Mouse (Mus musculus) MEL (cell line): ENCODE results near the gene Lsamp. TPM values are rescaled to one million over a fixed set of nuclear protein-coding genes. Genes with fewer than 3 reads are reported as not detected.

Experiments used
- DNase-seq: peaks from one replicate; pipeline ENCODE4 v3.0.0; 2011; ENCODE audit warnings: low read depth, low spot score
- H3K27ac ChIP-seq: 2 replicates; pipeline ENCODE4 v1.5.1; 2012; ENCODE audit warnings: low read depth, mild to moderate bottlenecking, control low read depth, low read length, moderate library complexity; ENCODE audit not compliant: control insufficient read depth
- H3K27me3 ChIP-seq, 2 experiments: fragments of 150-350 bp in 1 of 2; sonication (generic) in 1 of 2; 2 replicates each; pipeline ENCODE4 v1.6.1; 2012; ENCODE audit warnings: low read length in 2 of 2, mild to moderate bottlenecking in 2 of 2, improper control_type of control experiment in 1 of 2, moderate library complexity in 1 of 2; ENCODE audit not compliant: insufficient read depth in 2 of 2, control insufficient read depth in 1 of 2
- H3K36me3 ChIP-seq, 2 experiments: 2 replicates each; pipeline ENCODE4 v1.6.1; 2012 to 2014; ENCODE audit warnings: low read length in 2 of 2, improper control_type of control experiment in 1 of 2, inconsistent platforms in 1 of 2, mild to moderate bottlenecking in 1 of 2; ENCODE audit not compliant: insufficient read depth in 2 of 2, control insufficient read depth in 1 of 2
- H3K4me1 ChIP-seq, 2 experiments: fragments of 150-350 bp in 1 of 2; sonication (generic) in 1 of 2; 2 replicates each; pipeline ENCODE4 v1.6.1; 2012; ENCODE audit warnings: low read length in 2 of 2, improper control_type of control experiment in 1 of 2, mild to moderate bottlenecking in 1 of 2; ENCODE audit not compliant: insufficient read depth in 2 of 2, control insufficient read depth in 1 of 2
- H3K4me3 ChIP-seq, 2 experiments: fragments of 150-350 bp in 1 of 2; sonication (generic) in 1 of 2; 2 replicates each; pipeline ENCODE4 v1.5.1; 2012; ENCODE audit warnings: low read depth in 2 of 2, low read length in 2 of 2, mild to moderate bottlenecking in 2 of 2, moderate library complexity in 2 of 2, control low read depth in 1 of 2, improper control_type of control experiment in 1 of 2; ENCODE audit not compliant: control insufficient read depth in 1 of 2, insufficient read depth in 1 of 2
- H3K79me2 ChIP-seq: 2 replicates; pipeline ENCODE4 v1.6.1; 2012; ENCODE audit warnings: mild to moderate bottlenecking, low read length, moderate library complexity; ENCODE audit not compliant: control insufficient read depth, poor library complexity, insufficient read depth
- H3K9ac ChIP-seq: 2 replicates; pipeline ENCODE4 v1.6.1; 2012; ENCODE audit warnings: low read depth, mild to moderate bottlenecking, control low read depth, low read length, moderate library complexity; ENCODE audit not compliant: control insufficient read depth, poor library complexity, severe bottlenecking
- H3K9me3 ChIP-seq: fragments of 150-350 bp; sonication (generic); replicated peaks from 2 replicates; pipeline ENCODE4 v1.6.1; 2012; ENCODE audit warnings: mild to moderate bottlenecking, low read length, improper control_type of control experiment, moderate library complexity; ENCODE audit not compliant: insufficient read depth
- BHLHE40 ChIP-seq: IDR thresholded peaks from 2 replicates; pipeline ENCODE4 v1.6.1; 2012; ENCODE audit warnings: low read depth, mild to moderate bottlenecking, inconsistent platforms, low read length, improper control_type of control experiment, borderline replicate concordance
- CHD1 ChIP-seq: IDR thresholded peaks from 2 replicates; pipeline ENCODE4 v1.6.1; 2012; ENCODE audit warnings: low read depth, mild to moderate bottlenecking, inconsistent platforms, low read length, improper control_type of control experiment
- CHD2 ChIP-seq: IDR thresholded peaks from 2 replicates; pipeline ENCODE4 v1.6.1; 2011; ENCODE audit warnings: low read length, improper control_type of control experiment
- E2F4 ChIP-seq: IDR thresholded peaks from 2 replicates; pipeline ENCODE4 v1.6.1; 2011; ENCODE audit warnings: low read depth, low read length, improper control_type of control experiment, borderline replicate concordance
- ETS1 ChIP-seq: IDR thresholded peaks from 2 replicates; pipeline ENCODE4 v1.6.1; 2012; ENCODE audit warnings: low read depth, mild to moderate bottlenecking, inconsistent platforms, low read length, improper control_type of control experiment, moderate library complexity
- GATA1 ChIP-seq: IDR thresholded peaks from 2 replicates; pipeline ENCODE4 v1.6.1; 2011; ENCODE audit warnings: low read depth, low read length, improper control_type of control experiment
- HCFC1 ChIP-seq: IDR thresholded peaks from 2 replicates; pipeline ENCODE4 v1.6.1; 2012; ENCODE audit warnings: low read depth, mild to moderate bottlenecking, inconsistent platforms, low read length, improper control_type of control experiment, moderate library complexity
- JUND ChIP-seq: IDR thresholded peaks from 2 replicates; pipeline ENCODE4 v1.6.1; 2011; ENCODE audit warnings: low read depth, mild to moderate bottlenecking, improper control_type of control experiment, low read length
- KAT2A ChIP-seq: conservative IDR thresholded peaks from 2 replicates; pipeline ENCODE4 v1.6.1; 2012; ENCODE audit warnings: low read depth, low read length, improper control_type of control experiment, inconsistent platforms
- MAZ ChIP-seq: IDR thresholded peaks from 2 replicates; pipeline ENCODE4 v1.6.1; 2012; ENCODE audit warnings: low read depth, mild to moderate bottlenecking, inconsistent platforms, low read length, improper control_type of control experiment
- MEF2A ChIP-seq: IDR thresholded peaks from 2 replicates; pipeline ENCODE4 v1.6.1; 2014; ENCODE audit warnings: low read depth, mild to moderate bottlenecking, inconsistent platforms, low read length, improper control_type of control experiment; ENCODE audit not compliant: poor library complexity, insufficient replicate concordance, severe bottlenecking; ENCODE audit errors: extremely low read depth
- POLR2A ChIP-seq, 2 experiments: IDR thresholded peaks; 2 replicates each; pipeline ENCODE4 v1.6.1; 2011 to 2012; ENCODE audit warnings: low read length in 2 of 2, mild to moderate bottlenecking in 2 of 2, control low read depth in 1 of 2, improper control_type of control experiment in 1 of 2, low read depth in 1 of 2, moderate library complexity in 1 of 2; ENCODE audit not compliant: control insufficient read depth in 1 of 2, insufficient read depth in 1 of 2, poor library complexity in 1 of 2
- POLR2AphosphoS2 ChIP-seq: IDR thresholded peaks from 2 replicates; pipeline ENCODE4 v1.6.1; 2011; ENCODE audit warnings: low read length, improper control_type of control experiment
- RAD21 ChIP-seq: IDR thresholded peaks from 2 replicates; pipeline ENCODE4 v1.6.1; 2011; ENCODE audit warnings: mild to moderate bottlenecking, low read depth, low read length, improper control_type of control experiment
- RCOR1 ChIP-seq: IDR thresholded peaks from 2 replicates; pipeline ENCODE4 v1.6.1; 2012; ENCODE audit warnings: low read depth, mild to moderate bottlenecking, inconsistent platforms, low read length, improper control_type of control experiment
- SIN3A ChIP-seq: IDR thresholded peaks from 2 replicates; pipeline ENCODE4 v1.6.1; 2012; ENCODE audit warnings: low read length, improper control_type of control experiment, inconsistent platforms
- SMC3 ChIP-seq: IDR thresholded peaks from 2 replicates; pipeline ENCODE4 v1.6.1; 2011; ENCODE audit warnings: low read depth, low read length, improper control_type of control experiment
- TAL1 ChIP-seq: IDR thresholded peaks from 2 replicates; pipeline ENCODE4 v1.6.1; 2012; ENCODE audit warnings: mild to moderate bottlenecking, inconsistent platforms, low read length, moderate library complexity, mixed read lengths
- ZC3H11A ChIP-seq: IDR thresholded peaks from 2 replicates; pipeline ENCODE4 v1.6.1; 2012; ENCODE audit warnings: low read depth, mild to moderate bottlenecking, inconsistent platforms, low read length, improper control_type of control experiment
- ZMIZ1 ChIP-seq: IDR thresholded peaks from 2 replicates; pipeline ENCODE4 v1.6.1; 2012; ENCODE audit warnings: low read depth, mild to moderate bottlenecking, inconsistent platforms, low read length, improper control_type of control experiment, moderate library complexity
- ZNF384 ChIP-seq: IDR thresholded peaks from 2 replicates; pipeline ENCODE4 v1.6.1; 2012; ENCODE audit warnings: low read depth, mild to moderate bottlenecking, inconsistent platforms, low read length, improper control_type of control experiment
- polyA plus RNA-seq, 2 experiments: library from polyadenylated mRNA; stranded (reverse) in 1 of 2; unstranded in 1 of 2; fragments of >175 nt in 1 of 2; fragments of >200 nt in 1 of 2; gene quantifications; 2 replicates each; pipeline versions ENCODE4 v1.2.1 to v1.2.4; 2012; ENCODE audit warnings: low replicate concordance in 2 of 2, low read depth in 1 of 2; ENCODE audit not compliant: insufficient read length in 2 of 2, insufficient read depth in 1 of 2, missing spikeins in 1 of 2
- total RNA-seq: library from RNA; depleted of rRNA; stranded (reverse); fragments of 300-350 nt; gene quantifications from 2 replicates; pipeline ENCODE4 v1.2.3, GENCODE M21; 2012

Gene Lsamp
- total and polyA plus RNA-seq, 3 experiments: 0.42 TPM; not detected in 2

DNA sequence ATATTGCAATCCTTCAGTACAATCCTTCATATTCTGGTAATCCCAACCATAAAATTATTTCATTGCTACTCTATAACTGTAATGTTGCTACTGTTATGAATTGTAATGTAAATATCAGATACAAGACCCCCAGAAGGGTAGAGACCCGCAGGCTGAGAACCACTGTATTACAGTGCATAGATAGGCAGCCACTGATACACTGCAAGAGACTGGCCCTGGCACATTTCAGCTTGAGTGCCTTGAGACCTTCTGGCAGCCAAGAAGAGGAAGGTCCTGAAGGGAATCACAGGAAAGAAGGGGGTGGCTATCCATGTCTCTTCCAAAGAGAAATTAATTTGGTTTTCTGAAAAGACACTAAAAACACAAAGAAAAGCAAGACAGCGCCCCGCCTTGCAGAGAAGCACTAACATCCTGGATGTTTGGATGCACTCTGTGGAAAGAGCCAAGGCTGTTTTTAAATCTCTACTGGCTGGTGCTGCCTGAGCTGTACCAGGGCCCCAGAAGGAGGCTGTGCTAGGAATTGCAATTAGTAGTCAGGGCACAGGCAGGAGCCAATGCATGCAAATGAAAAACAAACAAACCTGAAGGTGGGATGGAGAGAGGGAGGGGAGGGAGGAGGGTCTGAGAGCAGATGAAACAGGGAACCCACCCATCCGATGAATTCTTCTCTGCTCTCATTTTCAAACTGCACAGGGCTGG is 1787.4 kb downstream of the Lsamp start:
- Histone ChIP-seq H3K9ac (no peak overlapping the region), H3K4me3 (no peak overlapping the region), H3K9me3 (no peaks in the 10 kb centered on the region), H3K27me3 (no peaks in the 10 kb centered on the region), H3K4me1 (no peaks in the 10 kb centered on the region), H3K36me3 (no peaks in the 10 kb centered on the region), H3K27ac (no peak overlapping the region), H3K79me2 (no peaks in the 10 kb centered on the region)
- DNase-seq: no peak
- TF ChIP-seq KAT2A (no peak), BHLHE40 (no peak), CHD1 (no peak), POLR2A (IDR thresholded peaks at IDR 0.05; ENCODE audit: control insufficient read depth in 1 of 2, insufficient read depth in 1 of 2, low read depth in 1 of 2, low read length in 2 of 2, poor library complexity in 1 of 2) (no peak), SIN3A (no peak), ZC3H11A (no peak), ZMIZ1 (no peak), GATA1 (no peak), POLR2AphosphoS2 (no peak), HCFC1 (no peak), ZNF384 (no peak), TAL1 (no peak), E2F4 (no peak), MAZ (no peak), ETS1 (no peak)
- TF ChIP-seq, all 39 proteins: peak for 0

DNA sequence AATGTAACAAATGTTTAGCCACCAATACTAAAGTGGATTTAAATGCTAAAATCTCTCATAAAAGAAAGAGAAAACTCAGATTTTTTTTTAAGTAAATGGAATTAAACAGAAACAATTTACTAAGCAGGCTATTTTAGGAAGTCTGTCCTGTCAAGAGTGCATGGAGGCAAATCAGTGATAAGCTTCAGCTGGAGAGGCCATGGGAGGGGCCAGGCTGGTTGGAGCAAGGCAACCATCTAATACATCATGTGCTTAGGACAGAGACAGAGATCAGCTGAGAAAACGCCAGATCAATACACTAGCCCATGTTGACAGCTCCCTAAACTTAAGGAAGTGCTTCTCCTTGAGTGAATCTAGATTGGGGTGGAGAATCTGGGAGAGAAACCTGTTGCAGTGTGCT is 1793.4 kb downstream of the Lsamp start:
- Histone ChIP-seq H3K79me2 (no peaks in the 10 kb centered on the region), H3K9ac (no peak overlapping the region), H3K36me3 (no peaks in the 10 kb centered on the region), H3K4me3 (no peak overlapping the region), H3K27ac (no peak overlapping the region), H3K4me1 (no peaks in the 10 kb centered on the region), H3K9me3 (no peaks in the 10 kb centered on the region), H3K27me3 (no peaks in the 10 kb centered on the region)
- TF ChIP-seq KAT2A: no peak
- TF ChIP-seq JUND: no peak
- no peak for TF ChIP-seq ZNF384
- DNase-seq: no peak

DNA sequence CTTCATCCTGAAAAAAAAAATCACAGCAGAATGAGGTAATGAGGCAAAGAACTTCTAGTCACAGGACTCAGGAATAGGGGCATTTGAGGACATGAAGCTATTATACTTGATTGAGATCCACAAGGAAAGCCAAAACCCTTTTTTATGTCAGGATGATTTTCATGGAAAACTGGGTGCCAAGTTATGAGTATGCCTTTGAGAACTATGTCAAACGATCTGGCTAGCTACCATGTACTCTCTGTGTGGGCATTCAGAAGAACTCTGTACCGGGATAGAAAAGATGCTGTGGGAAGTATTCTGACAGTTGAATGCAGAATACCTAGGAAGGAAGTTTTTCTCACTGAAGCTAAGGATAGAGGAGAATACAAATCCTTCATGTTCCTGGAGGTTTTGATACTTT is 1801.4 kb downstream of the Lsamp start:
- no peak for DNase-seq
- H3K79me2 ChIP-seq: no peaks in the 10 kb centered on the region
- H3K27me3 ChIP-seq: no peaks in the 10 kb centered on the region
- no peaks in the 10 kb centered on the region for H3K36me3 ChIP-seq
- TF ChIP-seq RAD21: no peak
- no peak for TF ChIP-seq CHD2
- no peak for TF ChIP-seq ZMIZ1
- no peak for TF ChIP-seq POLR2AphosphoS2
- no peak for TF ChIP-seq MEF2A
- no peak for TF ChIP-seq POLR2A (IDR thresholded peaks at IDR 0.05; ENCODE audit: control insufficient read depth in 1 of 2, insufficient read depth in 1 of 2, low read depth in 1 of 2, low read length in 2 of 2, poor library complexity in 1 of 2)
- TF ChIP-seq RCOR1: no peak
- no peak for TF ChIP-seq SMC3
- TF ChIP-seq ETS1: no peak
- H3K27ac ChIP-seq: no peak overlapping the region
- H3K4me3 ChIP-seq: no peak overlapping the region
- H3K9ac ChIP-seq: no peak overlapping the region
- no peaks in the 10 kb centered on the region for H3K9me3 ChIP-seq
- no peaks in the 10 kb centered on the region for H3K4me1 ChIP-seq
